Mouse (Mus musculus) liver, embryonic 14.5 days (tissue): ENCODE measurements around the gene Simc1. TPM values are rescaled to one million over a fixed set of nuclear protein-coding genes. Genes with fewer than 3 reads are reported as not detected.
"Not testable (repeated sequence)": the region's sequence is repeated elsewhere in the genome, so short reads cannot be mapped to it uniquely, and the experiment has no call there.

Experiments used
- ATAC-seq: fragments of 200-750 bp; cut with Nextera tagmentation; 2 replicates; pipeline ENCODE4 v1.8.0; 2017; ENCODE audit warnings: moderate number of reproducible peaks, mild to moderate bottlenecking, moderate library complexity; ENCODE audit not compliant: insufficient read depth
- DNase-seq, 3 experiments: peaks; one replicate each; pipeline ENCODE4 v3.0.0-alpha.2; 2012 to 2013; ENCODE audit warnings: low read depth in 3 of 3, low spot score in 3 of 3
- H3K27ac ChIP-seq: fragments of 300-500 bp; sonication (generic); 2 replicates; pipeline ENCODE4 v1.5.1; 2014; ENCODE audit warnings: moderate library complexity, mild to moderate bottlenecking, control low read depth, inconsistent platforms
- H3K27me3 ChIP-seq: fragments of 300-500 bp; sonication (generic); 2 replicates; pipeline ENCODE4 v1.6.1; 2014; ENCODE audit warnings: mild to moderate bottlenecking, low read length, moderate library complexity; ENCODE audit not compliant: control insufficient read depth, insufficient read depth
- H3K36me3 ChIP-seq: fragments of 300-500 bp; sonication (generic); replicated peaks from 2 replicates; pipeline ENCODE4 v1.6.1; 2014; ENCODE audit warnings: low read depth; ENCODE audit not compliant: control insufficient read depth, insufficient read depth
- H3K4me1 ChIP-seq, 2 experiments: fragments of 200-500 bp in 1 of 2; fragments of 300-500 bp in 1 of 2; sonication (generic) in 1 of 2; replicated peaks; 2 replicates each; pipeline ENCODE4 v1.6.1; 2012 to 2014; ENCODE audit warnings: antibody characterized with exemption in 1 of 2, inconsistent platforms in 1 of 2, low read length in 1 of 2; ENCODE audit not compliant: control insufficient read depth in 2 of 2, insufficient read depth in 2 of 2
- H3K4me2 ChIP-seq: fragments of 300-500 bp; sonication (generic); 2 replicates; pipeline ENCODE4 v1.6.1; 2014; ENCODE audit warnings: low read depth, mild to moderate bottlenecking, control low read depth, moderate library complexity
- H3K4me3 ChIP-seq, 2 experiments: fragments of 200-500 bp in 1 of 2; fragments of 300-500 bp in 1 of 2; sonication (generic) in 1 of 2; 2 replicates each; pipeline ENCODE4 v1.5.1; 2012 to 2014; ENCODE audit warnings: low read depth in 2 of 2, low read length in 2 of 2, mild to moderate bottlenecking in 2 of 2, control low read depth in 1 of 2, inconsistent platforms in 1 of 2, moderate library complexity in 1 of 2; ENCODE audit not compliant: insufficient read depth in 1 of 2
- H3K9ac ChIP-seq: fragments of 300-500 bp; sonication (generic); replicated peaks from 2 replicates; pipeline ENCODE4 v1.6.1; 2014; ENCODE audit warnings: mild to moderate bottlenecking, control low read depth, moderate library complexity
- H3K9me3 ChIP-seq: fragments of 300-500 bp; sonication (generic); 2 replicates; pipeline ENCODE4 v1.6.1; 2016; ENCODE audit warnings: low read length, mixed read lengths; ENCODE audit not compliant: control insufficient read depth
- CTCF ChIP-seq: IDR thresholded peaks from 2 replicates; pipeline ENCODE4 v1.5.1; 2016; ENCODE audit warnings: antibody characterized with exemption, low read depth, control low read depth
- EP300 ChIP-seq: IDR thresholded peaks from 2 replicates; pipeline ENCODE4 v1.6.1; 2016; ENCODE audit warnings: antibody characterized with exemption, low read depth
- WGBS: fragments of 180-500 bp; shearing (Covaris S2); extraction: QIAGEN DNeasy Blood & Tissue Kit; methylation state at CpG from one replicate; pipeline ENCODE4 v1.1.7; 2014; ENCODE audit not compliant: insufficient replicate concordance; 5-methylcytosine and 5-hydroxymethylcytosine counted together
- polyA plus RNA-seq, 2 experiments: library from polyadenylated mRNA; depleted of rRNA in 1 of 2; stranded (reverse) in 1 of 2; unstranded in 1 of 2; fragments of >200 nt; fragmentation: Nextera tagmentation in 1 of 2; extraction: Ambion mirVana in 1 of 2; gene quantifications; 2 replicates each; pipeline versions ENCODE4 v1.2.1 to v1.2.3; 2012 to 2014

Gene Simc1
- polyA plus RNA-seq, 2 experiments = 2.0 to 2.8 TPM

DNA sequence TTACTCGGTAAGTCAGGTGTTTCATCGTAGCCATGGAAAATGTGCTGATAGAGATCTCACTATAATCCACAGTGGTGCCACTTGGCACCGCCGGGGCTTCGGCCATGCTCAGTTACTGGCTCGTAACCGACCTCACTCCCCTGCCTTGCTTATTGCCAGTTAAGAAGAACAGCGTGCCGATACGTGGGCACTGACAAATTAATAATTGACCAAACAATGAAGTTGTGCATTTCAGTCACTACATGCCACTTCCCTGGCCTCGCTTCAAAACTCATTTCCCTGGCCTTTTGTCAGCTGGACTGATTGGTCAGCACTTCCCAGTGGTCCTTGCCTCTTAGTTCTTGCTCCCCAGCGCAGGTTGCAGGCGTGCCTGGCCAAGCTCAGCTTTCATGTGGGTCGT lies 22.1 kb upstream of the Simc1 start:
- Histone ChIP-seq H3K9me3 (no peaks in the 10 kb centered on the region), H3K27ac (no peak overlapping the region), H3K36me3 (no peaks in the 10 kb centered on the region), H3K4me1 (no peaks in the 10 kb centered on the region), H3K27me3 (no peaks in the 10 kb centered on the region), H3K4me2 (no peak overlapping the region), H3K9ac (no peak overlapping the region), H3K4me3 (no peak overlapping the region)
- no peak for DNase-seq
- no peak for ATAC-seq
- WGBS = 75% methylated on average over 14 of the region's 14 CpGs
- TF ChIP-seq EP300 (no peak), CTCF (no peak)

DNA sequence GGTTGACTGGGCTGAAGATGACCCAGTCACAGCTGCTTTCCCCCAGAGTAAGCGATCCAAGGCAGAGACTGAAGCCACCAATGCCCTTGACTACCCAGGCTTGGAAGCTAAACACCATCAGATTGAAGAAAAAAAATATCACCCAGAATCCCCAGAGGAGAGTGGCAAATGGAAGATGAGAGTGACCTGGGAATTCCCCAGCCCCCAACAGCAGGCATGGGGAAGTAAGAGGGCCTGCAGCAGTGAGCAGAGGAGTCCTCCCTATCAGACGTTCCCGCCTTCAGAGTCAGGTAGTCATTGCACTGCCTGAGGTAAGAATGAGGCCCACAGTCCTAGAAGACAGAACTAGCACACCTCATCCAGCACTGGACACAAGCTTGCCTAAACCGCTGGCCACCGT lies 13.2 kb upstream of the Simc1 start:
- TF ChIP-seq CTCF = no peak
- ATAC-seq = no peak

DNA sequence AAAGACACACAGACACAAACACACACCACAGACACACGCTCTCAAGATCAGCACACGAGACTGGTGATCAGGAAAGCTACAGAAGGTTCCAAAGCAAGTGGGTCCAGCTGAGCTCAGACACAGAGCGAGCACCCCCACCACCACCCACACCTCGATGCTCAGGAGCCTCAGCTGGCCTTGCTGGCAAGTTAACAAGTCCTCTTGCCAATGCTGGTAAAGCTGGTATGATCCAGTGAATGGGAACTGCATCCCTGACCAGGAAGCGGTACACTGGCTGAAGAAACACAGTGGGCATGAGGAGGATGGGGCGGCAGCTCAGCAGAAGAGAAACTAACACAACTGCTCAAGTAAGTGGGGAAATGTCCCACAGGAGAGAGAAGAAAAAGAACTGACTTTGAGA lies 12.2 kb upstream of the Simc1 start:
- DNase-seq (no peak), ATAC-seq (no peak)
- Histone ChIP-seq H3K36me3 (no peaks in the 10 kb centered on the region), H3K27me3 (no peaks in the 10 kb centered on the region), H3K4me3 (no peak overlapping the region), H3K4me2 (no peak overlapping the region), H3K9me3 (no peaks in the 10 kb centered on the region), H3K27ac (no peak overlapping the region), H3K9ac (no peak overlapping the region), H3K4me1 (no peaks in the 10 kb centered on the region)
- TF ChIP-seq CTCF (no peak), EP300 (no peak)
- WGBS = 63% methylated on average over 6 of the region's 6 CpGs

More for the DNA sequence above, 13.2 kb upstream of the Simc1 start:
- WGBS = 59% methylated on average over 5 of the region's 5 CpGs
- Histone ChIP-seq H3K9me3 (no peaks in the 10 kb centered on the region), H3K27ac (no peak overlapping the region), H3K27me3 (no peaks in the 10 kb centered on the region), H3K9ac (no peak overlapping the region), H3K4me2 (no peak overlapping the region), H3K4me3 (no peak overlapping the region), H3K36me3 (no peaks in the 10 kb centered on the region), H3K4me1 (no peaks in the 10 kb centered on the region)
- DNase-seq = no peak

DNA sequence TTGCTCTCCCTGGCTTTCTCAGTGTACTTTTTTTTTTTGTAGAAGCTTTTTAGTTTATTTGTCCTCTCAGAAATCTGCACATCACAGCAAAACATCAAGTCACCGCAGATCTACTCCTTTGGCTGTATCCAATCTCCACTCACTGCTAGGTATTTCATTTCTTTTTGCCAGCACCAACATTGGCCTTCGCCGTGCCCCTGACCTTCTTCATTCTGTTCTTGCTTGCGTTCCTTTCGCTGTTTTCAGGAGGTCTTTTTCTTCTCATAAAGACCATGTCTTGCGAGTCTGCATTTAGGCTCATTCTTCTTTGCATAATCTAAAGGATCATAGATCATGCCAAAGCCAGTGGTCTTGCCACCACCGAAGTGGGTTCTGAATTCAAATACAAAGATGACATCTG lies 4.0 kb upstream of the Simc1 start:
- DNase-seq, H3K4me3 ChIP-seq, H3K36me3 ChIP-seq, H3K9ac ChIP-seq, H3K4me2 ChIP-seq, H3K9me3 ChIP-seq, H3K27me3 ChIP-seq, ATAC-seq, H3K27ac ChIP-seq: not testable (repeated sequence)
- 68% methylated on average over 7 of the region's 7 CpGs for WGBS
- H3K4me1 ChIP-seq = peaks cover 4 to 12% of the 10 kb centered on the region in 2 experiments; a peak in 3 of 4 replicates

DNA sequence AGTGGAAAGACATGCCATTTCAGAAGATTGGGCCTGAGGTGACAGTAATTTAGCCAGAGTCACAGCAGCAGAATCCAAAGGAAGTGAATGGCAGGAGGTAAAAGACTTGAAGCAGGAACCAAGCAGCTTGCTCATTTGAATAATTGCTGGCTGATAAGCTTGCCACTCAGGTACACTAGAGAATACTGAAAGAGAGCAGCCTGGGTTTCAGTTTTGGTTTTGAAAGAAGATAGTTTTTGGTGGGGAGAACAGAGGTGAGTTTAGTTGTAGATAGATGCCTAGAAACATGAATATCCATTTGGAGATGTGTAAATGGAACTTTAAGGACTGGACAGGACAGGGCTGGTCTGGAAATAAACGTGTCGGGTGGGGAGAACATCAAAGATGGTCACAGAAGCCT lies 2.2 kb upstream of the Simc1 start:
- H3K4me2 ChIP-seq = no peak overlapping the region
- peaks cover 7 to 15% of the 10 kb centered on the region in 2 experiments; a peak in 3 of 4 replicates for H3K4me1 ChIP-seq
- no peaks in the 10 kb centered on the region; the same call in none of the 2 replicates for H3K27me3 ChIP-seq
- no peak overlapping the region for H3K9ac ChIP-seq
- H3K9me3 ChIP-seq = no peaks in the 10 kb centered on the region
- ATAC-seq (no peak), DNase-seq (no peak)
- 53% methylated on average over 2 of the region's 2 CpGs for WGBS
- no peak overlapping the region for H3K27ac ChIP-seq
- TF ChIP-seq CTCF = no peak
- TF ChIP-seq EP300 = no peak
- no peaks in the 10 kb centered on the region for H3K36me3 ChIP-seq
- no peak overlapping the region for H3K4me3 ChIP-seq
